Mouse (Mus musculus) gastrocnemius, adult 18-20 months (tissue): Measurements from ENCODE around the gene Ap2b1. TPM values are rescaled to one million over a fixed set of nuclear protein-coding genes. Genes with fewer than 3 reads are reported as not detected.
"Not testable (repeated sequence)": the region's sequence is repeated elsewhere in the genome, so short reads cannot be mapped to it uniquely, and the experiment has no call there.

ENCODE experiments used
- DNase-seq: peaks from one replicate; pipeline ENCODE4 v3.0.0; 2021; ENCODE audit warnings: low spot score
- long read RNA-seq, 2 experiments: library from polyadenylated mRNA; stranded (forward); transcript quantifications; one replicate each; pipeline ENCODE4 v2.0.0; 2021
- total RNA-seq, 2 experiments: library from RNA; stranded (reverse); gene quantifications; 2 replicates each; pipeline ENCODE4 v1.2.3; 2021

Gene Ap2b1
- total RNA-seq, result 10 to 100 TPM; 34.6 to 35.0 TPM
- long read RNA-seq, experiment 1, full-length matches to known transcripts, result 6 of 7 reads
- long read RNA-seq, experiment 1, partial matches to known transcripts, result 0 of 7 reads
- long read RNA-seq, experiment 1, other reads (novel, unspliced or antisense), result 1 of 7 reads
- long read RNA-seq, experiment 2, full-length matches to known transcripts, result 3 of 7 reads
- long read RNA-seq, experiment 2, partial matches to known transcripts, result 2 of 7 reads
- long read RNA-seq, experiment 2, other reads (novel, unspliced or antisense), result 2 of 7 reads

- peak; percentile 95 for DNase-seq
Measured at GRCm38 (mm10) chr11:83298225-83299195, at the start of gene Ap2b1. Gene Ap2b1 (plus strand): TSS chr11:83299024.

DNA sequence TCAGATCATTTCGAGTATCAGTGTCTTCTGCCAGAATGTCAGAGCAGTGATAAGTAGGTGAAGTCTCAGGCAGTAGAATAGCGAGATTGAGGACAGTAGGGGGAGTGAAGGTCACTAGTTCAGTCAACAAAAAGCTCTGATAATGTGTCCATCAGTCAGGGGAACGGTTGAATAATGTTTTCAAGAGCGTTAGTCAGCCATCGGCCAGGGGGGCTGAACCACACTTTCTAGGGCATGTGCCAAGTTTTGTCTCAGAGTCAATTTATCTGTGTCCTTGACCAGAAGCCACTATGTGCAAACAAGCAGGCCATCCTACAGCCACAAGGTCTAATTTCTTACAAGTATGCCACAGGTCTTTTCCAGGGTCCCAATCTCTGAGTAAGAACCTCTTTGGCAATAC, 41.6 kb upstream of the Ap2b1 start:
- not testable (repeated sequence) for DNase-seq

- no peak for DNase-seq
Measured at GRCm38 (mm10) chr11:83262673-83263072, 36.2 kb upstream of the Ap2b1 start.

DNA sequence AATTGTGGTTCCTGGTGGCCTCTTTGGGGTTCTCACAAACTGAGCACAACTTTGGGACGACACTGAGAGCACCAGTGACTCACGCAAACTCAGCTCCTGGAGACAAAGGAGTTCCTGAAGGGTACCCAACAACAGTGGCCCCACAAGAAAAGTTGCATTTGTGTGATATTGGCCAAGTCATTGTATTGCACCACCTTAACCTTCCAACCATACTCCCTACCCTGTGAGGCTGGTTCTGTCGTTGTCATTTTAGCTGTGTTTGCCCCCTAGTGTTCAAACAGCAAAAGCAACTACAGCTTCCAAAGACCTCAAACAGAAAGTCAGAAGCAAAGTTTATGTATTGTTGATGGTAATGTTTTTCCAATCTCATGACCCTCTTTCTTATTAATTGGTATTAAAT, 35.7 kb upstream of the Ap2b1 start:
- no peak for DNase-seq

DNA sequence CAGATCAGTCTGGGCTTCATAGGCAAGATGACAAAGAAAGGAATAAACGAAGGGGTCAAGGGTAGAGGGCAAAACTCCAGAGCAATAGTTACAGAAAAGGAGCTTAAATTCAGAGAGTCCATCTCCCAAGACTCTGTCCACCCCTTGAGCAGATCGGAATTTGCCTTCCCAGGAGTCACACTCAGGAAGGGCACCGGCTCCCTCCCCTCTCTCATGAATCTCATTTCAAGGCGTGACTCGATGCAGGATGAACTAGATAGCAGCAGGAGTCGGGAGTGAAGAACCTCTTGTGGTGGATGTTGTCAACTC, 28.0 kb upstream of the Ap2b1 start:
- DNase-seq, result no peak

GRCm38 (mm10) chr11:83271151-83271950, 27.5 kb upstream of the Ap2b1 start:
- peak; percentile 76 for DNase-seq

DNA sequence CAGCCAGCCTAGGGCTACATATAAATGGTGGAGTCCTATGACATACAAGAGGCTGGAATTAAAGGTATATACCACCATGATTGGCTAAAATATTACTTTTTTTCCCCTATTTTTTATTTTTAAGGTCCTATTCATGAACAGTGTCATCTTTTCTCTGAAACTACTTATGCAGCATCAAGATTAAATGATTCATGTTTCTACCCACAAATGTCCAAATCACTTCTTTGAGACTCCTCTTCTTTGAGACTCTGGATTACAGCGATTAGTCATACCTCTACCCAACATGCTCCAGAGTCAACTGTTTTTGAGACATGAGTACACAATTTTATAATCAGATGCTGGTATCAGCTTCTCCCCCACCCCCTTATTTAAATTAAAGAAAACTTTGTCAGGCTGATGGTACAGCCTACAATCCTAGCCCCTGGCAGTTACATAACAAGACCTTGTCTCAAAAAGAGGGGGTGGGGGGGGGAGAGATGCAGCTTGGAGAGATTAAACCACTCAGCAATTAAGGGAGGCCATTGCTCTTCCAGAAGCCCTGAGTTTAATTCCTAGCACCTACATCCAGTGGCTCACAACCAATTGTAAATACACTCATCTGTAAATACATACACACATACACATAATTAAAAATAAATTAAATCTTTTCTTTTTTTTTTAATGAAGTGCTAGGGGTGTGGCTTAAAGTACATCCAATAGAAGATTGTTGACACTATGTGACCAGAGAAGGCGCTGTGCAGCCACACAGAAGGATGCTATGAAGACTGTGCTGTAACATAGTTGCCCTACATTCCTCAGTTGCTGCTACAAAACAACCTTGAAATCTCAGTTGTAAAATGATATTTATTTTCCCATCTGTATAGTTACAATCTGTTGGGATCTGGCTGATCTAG, 26.6 kb upstream of the Ap2b1 start:
- peak; percentile 18 for DNase-seq

DNA sequence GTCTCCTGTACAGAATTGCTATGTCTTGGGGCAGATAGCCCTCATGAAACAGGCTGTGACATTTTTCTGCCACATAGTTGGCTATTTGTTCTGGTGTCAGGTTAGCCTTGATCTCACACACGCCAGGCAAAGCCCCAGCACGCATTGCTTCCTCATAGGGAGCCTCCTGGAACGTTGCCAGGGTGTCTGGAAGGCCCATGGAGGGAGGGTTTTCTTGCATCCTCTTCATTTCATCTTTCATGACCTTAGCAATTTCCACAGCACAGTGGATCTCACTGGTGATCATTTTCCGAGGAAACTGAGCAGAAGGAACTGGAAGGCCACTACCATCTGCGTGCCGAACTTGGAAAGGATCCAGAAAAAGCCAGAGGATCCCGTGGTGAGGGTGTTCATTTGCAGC, 22.6 kb upstream of the Ap2b1 start:
- DNase-seq, result no peak

GRCm38 (mm10) chr11:83279024-83279423, 19.8 kb upstream of the Ap2b1 start:
- DNase-seq, result no peak

DNA sequence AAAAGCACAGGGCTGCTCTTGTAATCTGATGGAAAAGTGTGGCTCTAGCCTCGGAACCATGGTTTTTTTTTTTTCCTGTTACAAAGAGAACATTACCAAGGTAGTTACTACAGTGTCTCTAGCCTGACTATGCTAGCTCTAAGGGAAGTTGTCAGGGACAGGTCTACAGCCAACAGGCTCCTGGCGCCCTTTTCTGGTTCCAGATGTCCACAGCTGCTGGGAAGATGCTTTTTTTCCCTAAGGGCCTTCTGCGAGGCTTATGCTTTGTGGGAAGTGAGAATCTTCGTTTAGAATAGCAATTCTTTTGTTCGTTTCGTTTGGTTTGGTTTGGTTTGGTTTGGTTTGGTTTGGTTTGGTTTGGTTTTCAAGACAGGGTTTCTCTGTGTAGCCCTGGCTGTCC, 19.1 kb upstream of the Ap2b1 start:
- no peak for DNase-seq

GRCm38 (mm10) chr11:83282084-83282483, 16.7 kb upstream of the Ap2b1 start:
- no peak for DNase-seq

DNA sequence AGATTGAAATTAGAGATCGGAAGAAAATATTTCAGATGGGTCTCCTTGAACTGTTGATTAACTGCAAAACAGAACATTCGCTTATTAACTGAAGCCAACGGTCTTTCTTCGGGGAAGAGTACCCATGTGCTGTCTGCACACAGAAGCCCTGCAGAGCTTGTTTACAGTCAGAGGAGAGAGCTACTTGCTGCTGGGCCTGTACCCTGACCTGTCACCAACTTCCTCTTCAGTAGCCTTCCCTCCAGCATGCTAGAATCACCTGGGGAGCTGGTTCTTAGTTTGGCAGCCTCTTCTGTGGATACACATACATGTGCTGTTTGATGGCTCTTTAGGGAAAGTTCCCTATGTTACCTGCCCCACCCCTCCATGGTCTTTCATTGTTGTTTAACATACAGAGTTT, 13.2 kb upstream of the Ap2b1 start:
- DNase-seq, result no peak

DNA sequence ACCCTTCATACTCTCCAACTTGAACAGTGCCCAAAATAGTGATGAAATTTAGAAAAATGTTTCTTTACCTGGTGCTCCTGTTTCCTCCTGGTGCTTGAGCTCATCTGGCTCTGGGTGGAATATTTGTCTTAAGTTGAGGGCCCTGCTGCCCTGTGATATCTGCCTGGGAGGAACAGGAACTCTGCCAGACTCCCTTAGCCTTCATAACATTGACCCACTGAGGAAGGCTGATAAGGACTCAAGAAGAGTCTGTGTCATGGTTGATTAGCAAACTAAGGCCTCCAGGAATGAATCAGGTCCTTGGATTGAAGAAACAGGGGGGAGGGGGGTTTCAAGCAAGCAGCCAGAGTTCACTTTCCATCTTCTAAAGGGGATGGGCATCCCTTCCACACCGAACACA, 12.3 kb upstream of the Ap2b1 start, which contains the start of gene Slfn14:
Gene Slfn14 (minus strand): TSS at position 161 of the 400 bp plus-strand sequence.
- DNase-seq, result no peak

DNA sequence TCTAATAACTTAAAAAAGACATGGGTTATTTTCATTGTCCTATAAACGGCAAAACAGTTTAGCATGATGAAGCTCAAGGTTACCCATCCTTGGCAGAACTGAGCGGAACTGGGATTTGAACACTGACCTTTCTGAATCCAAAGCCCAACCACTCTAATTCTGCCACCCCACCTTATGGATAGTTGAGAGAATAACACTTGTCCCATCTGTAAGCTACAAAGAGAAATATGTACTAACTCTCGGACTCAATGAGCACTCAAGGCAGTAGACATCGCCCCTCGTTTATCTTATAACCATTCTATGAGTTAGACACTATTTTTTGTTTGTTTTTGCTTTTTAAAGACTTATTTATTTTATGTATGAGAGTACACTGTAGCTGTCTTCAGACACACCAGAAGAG, 9.8 kb upstream of the Ap2b1 start:
- DNase-seq, result no peak

GRCm38 (mm10) chr11:83289633-83290032, 9.2 kb upstream of the Ap2b1 start:
- no peak for DNase-seq

DNA sequence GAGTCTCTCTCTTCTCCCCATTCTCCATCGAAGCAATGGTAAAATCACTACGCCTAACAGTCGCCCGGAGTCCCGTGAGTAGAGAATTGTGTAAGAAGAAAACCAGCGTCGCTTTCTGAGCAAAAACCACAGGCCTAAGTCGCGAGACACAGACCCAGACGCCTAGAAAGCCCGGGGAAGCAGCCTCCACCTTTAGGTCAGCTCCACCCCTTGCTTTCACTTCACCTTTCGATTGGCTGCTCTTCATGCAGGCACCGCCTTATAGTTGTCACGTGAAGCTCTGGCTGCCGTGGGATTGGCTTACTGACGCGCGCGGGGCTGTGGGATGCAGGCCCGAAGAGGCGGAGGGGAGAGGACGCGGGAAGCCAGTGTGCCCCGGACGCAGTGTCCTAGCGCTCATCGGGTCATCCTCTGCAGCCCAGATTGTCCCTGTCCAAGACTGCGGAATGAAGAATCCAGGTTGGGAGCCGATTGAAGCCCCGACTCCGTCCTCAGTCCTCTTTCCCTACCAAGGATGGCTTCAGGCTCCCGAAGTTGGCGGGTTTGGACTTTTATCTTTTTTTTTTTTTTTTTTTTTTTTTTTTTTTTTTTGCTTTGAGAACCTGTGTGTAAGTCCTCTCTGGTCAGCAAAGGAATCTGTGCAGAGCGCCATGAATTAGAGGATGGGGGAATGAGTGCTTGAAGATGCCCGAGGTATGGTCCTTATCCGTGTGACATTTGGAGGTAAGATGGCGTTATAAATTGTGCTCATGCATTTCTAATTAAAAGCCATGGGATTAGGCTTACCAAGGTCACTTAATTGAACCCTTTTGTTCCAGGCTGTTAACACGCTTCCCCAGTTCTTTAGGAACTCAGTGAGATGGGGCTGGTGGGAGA, 7.2 kb upstream of the Ap2b1 start:
- DNase-seq, result peak; percentile 97

- no peak for DNase-seq
Measured at GRCm38 (mm10) chr11:83292251-83292587, 6.6 kb upstream of the Ap2b1 start.

GRCm38 (mm10) chr11:83293182-83293581, 5.6 kb upstream of the Ap2b1 start:
- no peak for DNase-seq

DNA sequence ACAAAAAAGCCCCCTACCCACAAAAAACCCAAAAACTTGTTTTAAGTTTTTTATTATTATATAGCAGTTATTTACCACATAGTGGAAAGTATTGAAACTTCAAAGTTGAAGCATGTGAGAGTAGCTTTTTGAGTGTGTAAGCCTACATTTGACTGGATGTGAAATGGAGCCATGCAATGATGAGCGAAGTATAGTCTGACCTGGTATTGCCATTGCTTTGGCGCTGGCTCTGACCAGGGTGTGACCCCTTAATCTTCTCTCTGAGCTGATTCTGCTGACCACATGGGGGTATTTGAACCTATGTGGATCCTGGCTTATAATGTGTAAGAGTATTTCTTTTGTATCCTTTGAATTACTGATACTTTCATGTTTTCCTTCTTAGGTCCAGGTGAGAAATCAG, 4.7 kb upstream of the Ap2b1 start:
- DNase-seq, result no peak

GRCm38 (mm10) chr11:83297816-83298215, 1.0 kb upstream of the Ap2b1 start:
- no peak for DNase-seq
